Mouse (Mus musculus) midbrain, embryonic 11.5 days (tissue): ENCODE measurements around the gene Donson. TPM values are rescaled to one million over a fixed set of nuclear protein-coding genes. Genes with fewer than 3 reads are reported as not detected.

Source experiments
- ATAC-seq: fragments of 200-750 bp; cut with Nextera tagmentation; 2 replicates; pipeline ENCODE4 v1.8.0; 2017; ENCODE audit warnings: moderate TSS enrichment, moderate library complexity; ENCODE audit not compliant: low FRiP score
- DNase-seq: peaks from one replicate; pipeline ENCODE4 v3.0.0; 2015; ENCODE audit warnings: low spot score; ENCODE audit errors: missing footprints
- H3K27ac ChIP-seq: fragments of 300-500 bp; sonication (generic); 2 replicates; pipeline ENCODE4 v1.5.1; 2014; ENCODE audit warnings: low read depth, low read length
- H3K27me3 ChIP-seq: fragments of 300-500 bp; sonication (generic); 2 replicates; pipeline ENCODE4 v1.6.1; 2014; ENCODE audit warnings: mild to moderate bottlenecking, low read length, moderate library complexity, mixed read lengths; ENCODE audit not compliant: control insufficient read depth, insufficient read depth
- H3K36me3 ChIP-seq: fragments of 300-500 bp; sonication (generic); 2 replicates; pipeline ENCODE4 v1.6.1; 2014; ENCODE audit warnings: mild to moderate bottlenecking, low read length, moderate library complexity, mixed read lengths; ENCODE audit not compliant: control insufficient read depth, insufficient read depth
- H3K4me1 ChIP-seq: fragments of 300-500 bp; sonication (generic); 2 replicates; pipeline ENCODE4 v1.6.1; 2014; ENCODE audit warnings: low read length; ENCODE audit not compliant: control insufficient read depth, insufficient read depth
- H3K4me2 ChIP-seq: fragments of 300-500 bp; sonication (generic); 2 replicates; pipeline ENCODE4 v1.6.1; 2014; ENCODE audit warnings: mild to moderate bottlenecking, moderate library complexity
- H3K4me3 ChIP-seq: fragments of 300-500 bp; sonication (generic); 2 replicates; pipeline ENCODE4 v1.5.1; 2014; ENCODE audit warnings: low read depth, low read length
- H3K9ac ChIP-seq: fragments of 300-500 bp; sonication (generic); 2 replicates; pipeline ENCODE4 v1.6.1; 2014; ENCODE audit warnings: low read length
- H3K9me3 ChIP-seq: fragments of 300-500 bp; sonication (generic); 2 replicates; pipeline ENCODE4 v1.6.1; 2016; ENCODE audit warnings: low read length; ENCODE audit not compliant: control insufficient read depth
- WGBS: fragments of 180-500 bp; shearing (Covaris S2); extraction: QIAGEN DNeasy Blood & Tissue Kit; methylation state at CpG from one replicate; pipeline ENCODE4 v1.1.7; 2014; 5-methylcytosine and 5-hydroxymethylcytosine counted together
- polyA plus RNA-seq: library from polyadenylated mRNA; unstranded; fragments of >200 nt; fragmentation: Nextera tagmentation; extraction: Ambion mirVana; gene quantifications from 2 replicates; pipeline ENCODE4 v1.2.1, GENCODE M21; 2014

Donson gene
- 38.0 and 39.2 TPM in 2 replicates for polyA plus RNA-seq

- ATAC-seq = peak; percentile 100
- H3K9ac ChIP-seq = peak within 1 kb of the TSS; percentile 89
- WGBS = under 1% methylated on average over 64 of the region's 71 CpGs
- H3K9me3 ChIP-seq = no peaks in the 10 kb centered on the region
- peak within 1 kb of the TSS; percentile 82 for H3K27ac ChIP-seq
- peaks cover 3% of the 10 kb centered on the region; the same call in 1 of the 2 replicates for H3K4me1 ChIP-seq
- no peaks in the 10 kb centered on the region for H3K27me3 ChIP-seq
- H3K4me3 ChIP-seq = peak within 1 kb of the TSS; percentile 84
- peak within 1 kb of the TSS; percentile 82 for H3K4me2 ChIP-seq
- H3K36me3 ChIP-seq = no peaks in the 10 kb centered on the region; the same call in none of the 2 replicates
- peak; percentile 100 for DNase-seq
Observed at GRCm38 (mm10) chr16:91688619-91689334, at the start of gene Donson. TSS of gene Donson (minus strand) at chr16:91688770.

- WGBS = 76% methylated on average over 7 of the region's 7 CpGs
- H3K27ac ChIP-seq = no peak overlapping the region
- H3K9ac ChIP-seq = no peak overlapping the region
- H3K36me3 ChIP-seq = no peaks in the 10 kb centered on the region
- H3K4me2 ChIP-seq = no peak overlapping the region
- peaks cover 22% of the 10 kb centered on the region for H3K4me1 ChIP-seq
- H3K27me3 ChIP-seq = no peaks in the 10 kb centered on the region
- no peak for DNase-seq
- H3K4me3 ChIP-seq = no peak overlapping the region
- no peaks in the 10 kb centered on the region for H3K9me3 ChIP-seq
- ATAC-seq = no peak
Observed at GRCm38 (mm10) chr16:91736046-91736816, 47.7 kb upstream of the Donson start.

- Histone ChIP-seq H3K27me3 (no peaks in the 10 kb centered on the region), H3K27ac (no peak overlapping the region), H3K36me3 (no peaks in the 10 kb centered on the region), H3K4me2 (no peak overlapping the region), H3K9ac (no peak overlapping the region), H3K9me3 (no peaks in the 10 kb centered on the region), H3K4me3 (no peak overlapping the region), H3K4me1 (peaks cover 25% of the 10 kb centered on the region)
- WGBS = 73% methylated on average over 5 of the region's 5 CpGs
- ATAC-seq (no peak), DNase-seq (no peak)
Observed at GRCm38 (mm10) chr16:91734771-91735170, 46.2 kb upstream of the Donson start.

- H3K27ac ChIP-seq = no peak overlapping the region
Observed at GRCm38 (mm10) chr16:91732816-91733215, 44.2 kb upstream of the Donson start.

GRCm38 (mm10) chr16:91730446-91730845, 41.9 kb upstream of the Donson start:
- DNase-seq = peak; percentile 90
- under 1% methylated on average over 11 of the region's 11 CpGs for WGBS
- no peaks in the 10 kb centered on the region for H3K36me3 ChIP-seq

More at GRCm38 (mm10) chr16:91732816-91733215, 44.2 kb upstream of the Donson start:
- whole genome bisulfite sequencing = 78% methylated on average over 2 of the region's 2 CpGs
- Histone ChIP-seq H3K4me2 (no peak overlapping the region), H3K9ac (no peak overlapping the region), H3K27me3 (no peaks in the 10 kb centered on the region), H3K36me3 (no peaks in the 10 kb centered on the region), H3K4me3 (no peak overlapping the region), H3K4me1 (peaks cover 25% of the 10 kb centered on the region), H3K9me3 (no peaks in the 10 kb centered on the region)
- ATAC-seq (no peak), DNase-seq (no peak)

GRCm38 (mm10) chr16:91729821-91730441, 41.4 kb upstream of the Donson start:
- Histone ChIP-seq H3K4me3 (peak overlapping the region; percentile 87), H3K27ac (peak overlapping the region; percentile 90), H3K27me3 (no peaks in the 10 kb centered on the region), H3K9ac (peak overlapping the region; percentile 88), H3K36me3 (no peaks in the 10 kb centered on the region), H3K9me3 (no peaks in the 10 kb centered on the region), H3K4me1 (peaks cover 24% of the 10 kb centered on the region), H3K4me2 (peak overlapping the region; percentile 58)
- WGBS = under 1% methylated on average over 44 of the region's 44 CpGs
- ATAC-seq = peak; percentile 0
- DNase-seq = peak; percentile 97

More at GRCm38 (mm10) chr16:91730446-91730845, 41.9 kb upstream of the Donson start:
- H3K27me3 ChIP-seq = no peaks in the 10 kb centered on the region
- H3K4me1 ChIP-seq = peaks cover 24% of the 10 kb centered on the region
- H3K4me2 ChIP-seq = peak overlapping the region; percentile 58
- H3K9ac ChIP-seq = peak overlapping the region; percentile 88
- H3K4me3 ChIP-seq = peak overlapping the region; percentile 87
- H3K27ac ChIP-seq = peak overlapping the region; percentile 90
- ATAC-seq = no peak
- no peaks in the 10 kb centered on the region for H3K9me3 ChIP-seq

- Histone ChIP-seq H3K4me3 (peak within 1 kb of the TSS; percentile 87), H3K27ac (peak within 1 kb of the TSS; percentile 90), H3K9ac (peak within 1 kb of the TSS; percentile 88), H3K4me1 (peaks cover 15% of the 10 kb centered on the region), H3K4me2 (peak within 1 kb of the TSS; percentile 58), H3K36me3 (no peaks in the 10 kb centered on the region), H3K9me3 (no peaks in the 10 kb centered on the region), H3K27me3 (no peaks in the 10 kb centered on the region)
- DNase-seq (peak; percentile 99), ATAC-seq (peak; percentile 92)
- under 1% methylated on average over 33 of the region's 33 CpGs for WGBS
Observed at GRCm38 (mm10) chr16:91729066-91729482, 40.5 kb upstream of the Donson start, which contains the start of gene Itsn1. TSS of gene Itsn1 (plus strand) at chr16:91729281.

- WGBS = under 1% methylated on average over 46 of the region's 46 CpGs
- Histone ChIP-seq H3K4me1 (peaks cover 15% of the 10 kb centered on the region), H3K9ac (peak within 1 kb of the TSS; percentile 88), H3K4me3 (peak within 1 kb of the TSS; percentile 87), H3K36me3 (no peaks in the 10 kb centered on the region), H3K4me2 (peak within 1 kb of the TSS; percentile 58), H3K27ac (peak within 1 kb of the TSS; percentile 90), H3K9me3 (no peaks in the 10 kb centered on the region), H3K27me3 (no peaks in the 10 kb centered on the region)
- peak; percentile 95 for ATAC-seq
- DNase-seq = peak; percentile 99
Observed at GRCm38 (mm10) chr16:91728123-91729065, 39.8 kb upstream of the Donson start, which contains the start of gene Cryzl1. TSS of gene Cryzl1 (minus strand) at chr16:91728975.
